Mouse (Mus musculus): Measurements from ENCODE around the gene Mre11a.

- TF ChIP-seq CTCF (IDR thresholded peaks at IDR 0.05; ENCODE audit: insufficient read depth, low read length) (no peak), POLR2A (IDR thresholded peaks at IDR 0.05; ENCODE audit: borderline replicate concordance, extremely low read depth, low read depth, low read length) (no peak)
Measured at GRCm38 (mm10) chr9:14872181-14872930, 87.9 kb downstream of the Mre11a start.
